Mouse (Mus musculus): ENCODE data around the gene Gng4. TPM values are rescaled to one million over a fixed set of nuclear protein-coding genes. Genes with fewer than 3 reads are reported as not detected.

Gng4 gene
- 0.39 and 0.57 TPM in 2 replicates for polyA plus RNA-seq (2014; fragmentation: Nextera tagmentation; extraction: Ambion mirVana)

DNA sequence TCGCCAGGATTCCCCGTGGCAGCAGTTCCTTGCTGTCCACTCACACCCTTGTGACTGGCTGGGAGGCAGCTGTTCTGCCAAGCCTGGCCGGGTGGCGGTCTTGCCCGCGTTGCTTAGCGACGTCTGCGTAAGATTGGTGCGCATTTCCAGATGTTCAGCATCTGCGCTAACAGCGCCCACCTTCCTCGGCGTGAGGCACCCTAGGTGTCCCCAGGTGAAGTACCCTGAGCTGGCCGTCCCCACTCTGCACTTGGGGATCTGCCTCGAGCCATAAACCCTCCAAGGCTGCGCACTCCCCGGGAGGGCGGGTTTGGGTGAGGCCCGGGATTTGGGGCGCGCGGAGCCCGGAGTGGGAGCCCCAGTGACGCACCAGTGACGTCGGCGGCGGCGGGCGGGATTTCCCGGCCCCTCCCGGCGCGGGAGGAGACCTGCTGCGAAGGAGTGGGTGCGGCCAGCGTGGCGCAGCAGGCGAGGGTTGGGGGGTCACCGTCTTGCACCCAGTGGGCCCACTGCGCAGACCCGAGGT, at the start of gene Gng4:
Gng4 (plus strand) TSS at position 166 of the 526 bp plus-strand sequence.
- peaks cover 7 to 19% of the 10 kb centered on the region in 2 experiments; a peak in 3 of 4 replicates for H3K4me1 ChIP-seq (ENCODE audit: control insufficient read depth in 2 of 2, insufficient read depth in 2 of 2, low read length in 2 of 2)
- no peaks in the 10 kb centered on the region for H3K36me3 ChIP-seq (ENCODE audit: control insufficient read depth, insufficient read depth, low read length)
- peak within 1 kb of the TSS; percentile 79 for H3K4me2 ChIP-seq (ENCODE audit: low read length)
- peak within 1 kb of the TSS; percentile 3; the same call in 1 of the 2 replicates for H3K9ac ChIP-seq (ENCODE audit: low read length)
- peak within 1 kb of the TSS; percentile 39 to 47 for H3K4me3 ChIP-seq (ENCODE audit: control insufficient read depth in 1 of 2, insufficient read depth in 1 of 2, low read depth in 1 of 2, low read length in 2 of 2)
- H3K27me3 ChIP-seq (ENCODE audit: control insufficient read depth, insufficient read depth, low read length): peaks cover 46% of the 10 kb centered on the region
- WGBS: under 1% methylated on average over 31 of the region's 43 CpGs
- no peaks in the 10 kb centered on the region for H3K9me3 ChIP-seq (ENCODE audit: control insufficient read depth, low read length)
- H3K27ac ChIP-seq (replicated peaks in 1 of 2; ENCODE audit: control insufficient read depth in 1 of 2, insufficient read depth in 1 of 2, low read depth in 2 of 2, low read length in 2 of 2): no peak within 1 kb of the TSS
- ATAC-seq (ENCODE audit: insufficient number of reproducible peaks, insufficient read depth, low FRiP score, low read depth): peak; percentile 30; the same call in 1 of the 2 replicates

GRCm38 (mm10) chr13:13739232-13739631, 44.6 kb upstream of the Gng4 start:
- no peak overlapping the region for H3K27ac ChIP-seq (replicated peaks in 1 of 2; ENCODE audit: control insufficient read depth in 1 of 2, insufficient read depth in 1 of 2, low read depth in 2 of 2, low read length in 2 of 2)

DNA sequence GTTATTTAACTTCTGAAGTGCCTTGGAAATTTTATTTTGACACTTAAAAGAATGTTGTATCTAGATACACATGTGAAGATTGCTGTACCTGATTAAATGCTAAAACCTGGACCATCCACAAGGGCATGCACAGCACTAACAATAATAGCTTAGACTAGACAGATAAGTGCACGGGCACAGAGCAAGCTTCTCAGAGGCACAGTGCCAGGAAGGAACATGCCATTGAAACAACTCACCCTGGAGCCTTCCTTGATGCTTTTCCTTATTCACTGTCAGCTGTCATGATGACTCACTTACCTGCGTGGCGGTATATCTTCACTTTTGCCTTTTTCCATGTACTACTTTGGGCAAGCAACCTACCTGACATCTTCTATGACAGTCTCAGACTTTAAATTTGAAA, 37.9 kb upstream of the Gng4 start:
- Histone ChIP-seq H3K9ac (ENCODE audit: low read length) (no peak overlapping the region), H3K27ac (replicated peaks in 1 of 2; ENCODE audit: control insufficient read depth in 1 of 2, insufficient read depth in 1 of 2, low read depth in 2 of 2, low read length in 2 of 2) (no peak overlapping the region), H3K36me3 (ENCODE audit: control insufficient read depth, insufficient read depth, low read length) (peaks cover 48% of the 10 kb centered on the region), H3K27me3 (ENCODE audit: control insufficient read depth, insufficient read depth, low read length) (no peaks in the 10 kb centered on the region), H3K4me2 (ENCODE audit: low read length) (no peak overlapping the region), H3K4me1 (ENCODE audit: control insufficient read depth in 2 of 2, insufficient read depth in 2 of 2, low read length in 2 of 2) (no peaks in the 10 kb centered on the region), H3K9me3 (ENCODE audit: control insufficient read depth, low read length) (no peaks in the 10 kb centered on the region), H3K4me3 (ENCODE audit: control insufficient read depth in 1 of 2, insufficient read depth in 1 of 2, low read depth in 1 of 2, low read length in 2 of 2) (no peak overlapping the region)
- ATAC-seq (ENCODE audit: insufficient number of reproducible peaks, insufficient read depth, low FRiP score, low read depth): no peak
- WGBS: 69% methylated on average over 3 of the region's 3 CpGs

More at GRCm38 (mm10) chr13:13739232-13739631, 44.6 kb upstream of the Gng4 start:
- no peak overlapping the region for H3K4me3 ChIP-seq (ENCODE audit: control insufficient read depth in 1 of 2, insufficient read depth in 1 of 2, low read depth in 1 of 2, low read length in 2 of 2)
- H3K9ac ChIP-seq (ENCODE audit: low read length): no peak overlapping the region
- H3K9me3 ChIP-seq (ENCODE audit: control insufficient read depth, low read length): no peaks in the 10 kb centered on the region
- H3K4me2 ChIP-seq (ENCODE audit: low read length): no peak overlapping the region
- H3K4me1 ChIP-seq (ENCODE audit: control insufficient read depth in 2 of 2, insufficient read depth in 2 of 2, low read length in 2 of 2): no peaks in the 10 kb centered on the region
- no peak for ATAC-seq (ENCODE audit: insufficient number of reproducible peaks, insufficient read depth, low FRiP score, low read depth)
- H3K27me3 ChIP-seq (ENCODE audit: control insufficient read depth, insufficient read depth, low read length): no peaks in the 10 kb centered on the region
- 99% methylated on average over 4 of the region's 4 CpGs for WGBS
- H3K36me3 ChIP-seq (ENCODE audit: control insufficient read depth, insufficient read depth, low read length): peaks cover 27% of the 10 kb centered on the region

DNA sequence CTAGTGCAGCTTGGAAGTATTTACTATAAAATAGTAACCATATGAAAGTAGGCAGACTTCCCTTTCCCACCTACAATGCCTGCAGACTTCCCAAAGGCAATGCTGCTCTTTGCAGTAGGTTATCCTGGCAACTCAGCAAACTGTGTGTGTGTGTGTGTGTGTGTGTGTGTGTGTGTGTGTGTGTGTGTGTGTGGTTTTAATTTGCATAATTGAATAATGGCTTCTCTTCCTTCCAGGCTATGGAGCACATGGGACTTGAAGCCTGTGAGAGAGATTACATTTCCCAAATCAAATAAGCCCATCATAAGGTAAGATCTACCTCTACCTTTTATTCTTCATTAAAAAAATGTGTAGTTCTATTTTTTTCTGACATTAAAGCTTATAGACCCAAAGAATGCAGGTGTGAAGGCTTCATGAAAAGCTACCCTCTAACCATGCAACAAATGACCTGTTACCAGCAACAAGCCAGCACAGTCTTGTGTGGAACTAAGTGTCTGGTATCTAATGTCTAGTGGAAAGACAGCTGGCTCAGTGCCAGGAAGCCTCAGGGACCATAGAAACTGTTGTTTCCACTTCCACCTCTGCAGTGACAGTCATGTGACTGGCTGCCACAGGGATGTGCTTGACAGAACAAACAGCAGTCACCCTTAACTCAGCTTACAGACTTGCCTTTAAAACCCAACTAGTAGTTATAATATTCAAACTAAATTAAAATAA, 7.9 kb upstream of the Gng4 start:
- Histone ChIP-seq H3K4me1 (ENCODE audit: control insufficient read depth in 2 of 2, insufficient read depth in 2 of 2, low read length in 2 of 2) (peaks cover 0 to 15% of the 10 kb centered on the region in 2 experiments; a peak in 2 of 4 replicates), H3K27me3 (ENCODE audit: control insufficient read depth, insufficient read depth, low read length) (no peaks in the 10 kb centered on the region), H3K4me2 (ENCODE audit: low read length) (no peak overlapping the region), H3K36me3 (ENCODE audit: control insufficient read depth, insufficient read depth, low read length) (no peaks in the 10 kb centered on the region; the same call in 1 of the 2 replicates), H3K4me3 (ENCODE audit: control insufficient read depth in 1 of 2, insufficient read depth in 1 of 2, low read depth in 1 of 2, low read length in 2 of 2) (no peak overlapping the region), H3K27ac (replicated peaks in 1 of 2; ENCODE audit: control insufficient read depth in 1 of 2, insufficient read depth in 1 of 2, low read depth in 2 of 2, low read length in 2 of 2) (no peak overlapping the region), H3K9ac (ENCODE audit: low read length) (no peak overlapping the region), H3K9me3 (ENCODE audit: control insufficient read depth, low read length) (no peaks in the 10 kb centered on the region)
- peak; percentile 66; the same call in 1 of the 2 replicates for ATAC-seq (ENCODE audit: insufficient number of reproducible peaks, insufficient read depth, low FRiP score, low read depth)

- H3K36me3 ChIP-seq (ENCODE audit: control insufficient read depth, insufficient read depth, low read length): no peaks in the 10 kb centered on the region; the same call in 1 of the 2 replicates
- 88% methylated on average over 11 of the region's 11 CpGs for WGBS
- no peak overlapping the region for H3K27ac ChIP-seq (replicated peaks in 1 of 2; ENCODE audit: control insufficient read depth in 1 of 2, insufficient read depth in 1 of 2, low read depth in 2 of 2, low read length in 2 of 2)
- H3K4me2 ChIP-seq (ENCODE audit: low read length): no peak overlapping the region
- H3K4me1 ChIP-seq (ENCODE audit: control insufficient read depth in 2 of 2, insufficient read depth in 2 of 2, low read length in 2 of 2): peaks cover 0 to 15% of the 10 kb centered on the region in 2 experiments; a peak in 2 of 4 replicates
- H3K4me3 ChIP-seq (ENCODE audit: control insufficient read depth in 1 of 2, insufficient read depth in 1 of 2, low read depth in 1 of 2, low read length in 2 of 2): no peak overlapping the region
- 0 out of 2 replicates have a peak, but pooled peaks cover 2% of the 10 kb centered on the region for H3K27me3 ChIP-seq (ENCODE audit: control insufficient read depth, insufficient read depth, low read length)
- no peaks in the 10 kb centered on the region for H3K9me3 ChIP-seq (ENCODE audit: control insufficient read depth, low read length)
- H3K9ac ChIP-seq (ENCODE audit: low read length): no peak overlapping the region
- ATAC-seq (ENCODE audit: insufficient number of reproducible peaks, insufficient read depth, low FRiP score, low read depth): no peak
Observed at GRCm38 (mm10) chr13:13777052-13777451, 6.8 kb upstream of the Gng4 start.

DNA sequence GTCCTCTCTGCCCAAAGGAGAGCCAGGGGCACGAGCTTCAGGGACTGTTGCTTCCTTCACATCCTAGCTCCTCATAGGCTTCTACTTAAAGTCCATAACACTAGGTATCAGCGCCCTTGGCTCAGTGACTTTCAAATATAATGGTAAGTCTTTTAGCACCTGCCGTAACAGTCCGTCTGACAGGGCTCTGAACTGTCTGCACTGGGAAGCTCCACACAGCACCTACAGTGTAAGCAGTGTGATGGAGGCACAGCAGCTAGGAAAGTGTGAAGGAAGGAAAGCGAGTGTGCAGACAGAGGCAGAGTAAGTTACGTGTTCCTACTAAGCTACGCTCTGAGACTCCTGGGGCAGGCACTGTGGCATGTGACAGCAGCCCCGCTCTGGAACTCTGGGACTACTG, 6.2 kb upstream of the Gng4 start:
- Histone ChIP-seq H3K4me1 (ENCODE audit: control insufficient read depth in 2 of 2, insufficient read depth in 2 of 2, low read length in 2 of 2) (peaks cover 0 to 15% of the 10 kb centered on the region in 2 experiments; a peak in 2 of 4 replicates), H3K4me3 (ENCODE audit: control insufficient read depth in 1 of 2, insufficient read depth in 1 of 2, low read depth in 1 of 2, low read length in 2 of 2) (no peak overlapping the region), H3K36me3 (ENCODE audit: control insufficient read depth, insufficient read depth, low read length) (no peaks in the 10 kb centered on the region; the same call in 1 of the 2 replicates), H3K9ac (ENCODE audit: low read length) (no peak overlapping the region), H3K27me3 (ENCODE audit: control insufficient read depth, insufficient read depth, low read length) (peaks cover 5% of the 10 kb centered on the region), H3K9me3 (ENCODE audit: control insufficient read depth, low read length) (no peaks in the 10 kb centered on the region), H3K27ac (replicated peaks in 1 of 2; ENCODE audit: control insufficient read depth in 1 of 2, insufficient read depth in 1 of 2, low read depth in 2 of 2, low read length in 2 of 2) (no peak overlapping the region), H3K4me2 (ENCODE audit: low read length) (no peak overlapping the region)
- WGBS: 86% methylated on average over 8 of the region's 8 CpGs
- ATAC-seq (ENCODE audit: insufficient number of reproducible peaks, insufficient read depth, low FRiP score, low read depth): no peak

DNA sequence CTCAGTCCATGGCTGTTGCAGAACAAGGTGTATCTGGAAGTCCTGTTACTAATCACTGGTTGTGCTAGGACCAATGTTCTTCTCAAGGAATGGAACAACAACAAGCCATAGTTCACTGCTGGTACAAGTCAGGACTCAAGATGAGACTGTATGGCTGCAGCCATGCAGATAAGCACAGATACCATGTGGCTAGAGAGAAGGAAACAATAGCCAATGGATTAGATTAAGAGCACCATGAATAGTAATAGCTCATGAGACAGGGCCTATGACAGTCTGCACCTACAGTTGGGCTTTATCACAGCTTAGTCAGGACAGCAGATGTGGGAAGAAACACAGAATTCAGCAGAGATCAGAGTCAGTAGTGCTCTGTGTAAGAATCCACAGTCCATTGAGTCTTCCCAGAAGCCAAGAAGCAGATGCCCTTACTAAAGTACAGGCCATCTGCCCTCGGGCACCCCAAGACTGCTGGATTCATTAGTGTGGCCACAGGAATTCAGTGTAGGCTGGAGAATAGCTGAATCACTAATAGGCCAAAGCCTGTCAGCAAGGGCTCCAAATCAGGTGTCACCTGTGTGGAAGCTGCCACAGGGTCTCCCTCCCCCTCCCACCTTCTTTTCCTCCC, 4.9 kb upstream of the Gng4 start:
- Histone ChIP-seq H3K4me1 (ENCODE audit: control insufficient read depth in 2 of 2, insufficient read depth in 2 of 2, low read length in 2 of 2) (peaks cover 0 to 20% of the 10 kb centered on the region in 2 experiments; a peak in 2 of 4 replicates), H3K36me3 (ENCODE audit: control insufficient read depth, insufficient read depth, low read length) (no peaks in the 10 kb centered on the region; the same call in 1 of the 2 replicates), H3K9ac (ENCODE audit: low read length) (no peak overlapping the region), H3K27ac (replicated peaks in 1 of 2; ENCODE audit: control insufficient read depth in 1 of 2, insufficient read depth in 1 of 2, low read depth in 2 of 2, low read length in 2 of 2) (no peak overlapping the region), H3K27me3 (ENCODE audit: control insufficient read depth, insufficient read depth, low read length) (peaks cover 18% of the 10 kb centered on the region), H3K4me2 (ENCODE audit: low read length) (no peak overlapping the region), H3K4me3 (ENCODE audit: control insufficient read depth in 1 of 2, insufficient read depth in 1 of 2, low read depth in 1 of 2, low read length in 2 of 2) (no peak overlapping the region), H3K9me3 (ENCODE audit: control insufficient read depth, low read length) (no peaks in the 10 kb centered on the region)
- no peak for ATAC-seq (ENCODE audit: insufficient number of reproducible peaks, insufficient read depth, low FRiP score, low read depth)
- 94% methylated on average over 1 of the region's 1 CpGs for WGBS
